Mouse (Mus musculus) embryonic facial prominence, embryonic 14.5 days (tissue): ENCODE results near the gene Shtn1. TPM values are rescaled to one million over a fixed set of nuclear protein-coding genes. Genes with fewer than 3 reads are reported as not detected.

Experiments
- ATAC-seq: fragments of 200-750 bp; cut with Nextera tagmentation; 2 replicates; pipeline ENCODE4 v1.8.0; 2017; ENCODE audit warnings: low read depth, moderate number of reproducible peaks, moderate TSS enrichment
- DNase-seq: peaks from one replicate; pipeline ENCODE4 v3.0.0-alpha.2; 2015; ENCODE audit warnings: low spot score
- H3K27ac ChIP-seq: fragments of 300-500 bp; sonication (generic); replicated peaks from 2 replicates; pipeline ENCODE4 v1.5.1; 2014; ENCODE audit warnings: low read depth, mild to moderate bottlenecking, low read length, moderate library complexity
- H3K27me3 ChIP-seq: fragments of 300-500 bp; sonication (generic); replicated peaks from 2 replicates; pipeline ENCODE4 v1.6.1; 2014; ENCODE audit warnings: low read length; ENCODE audit not compliant: control insufficient read depth, insufficient read depth
- H3K36me3 ChIP-seq: fragments of 300-500 bp; sonication (generic); 2 replicates; pipeline ENCODE4 v1.6.1; 2014; ENCODE audit warnings: low read length, mixed read lengths; ENCODE audit not compliant: control insufficient read depth, insufficient read depth
- H3K4me1 ChIP-seq: fragments of 300-500 bp; sonication (generic); 2 replicates; pipeline ENCODE4 v1.6.1; 2014; ENCODE audit warnings: antibody characterized with exemption, low read length; ENCODE audit not compliant: control insufficient read depth, insufficient read depth
- H3K4me2 ChIP-seq: fragments of 300-500 bp; sonication (generic); 2 replicates; pipeline ENCODE4 v1.6.1; 2014; ENCODE audit warnings: low read depth, mild to moderate bottlenecking, low read length, moderate library complexity, mixed read lengths
- H3K4me3 ChIP-seq: fragments of 300-500 bp; sonication (generic); 2 replicates; pipeline ENCODE4 v1.5.1; 2014; ENCODE audit warnings: low read depth, mild to moderate bottlenecking, low read length
- H3K9ac ChIP-seq: fragments of 300-500 bp; sonication (generic); 2 replicates; pipeline ENCODE4 v1.6.1; 2014; ENCODE audit warnings: low read depth, mild to moderate bottlenecking, low read length, moderate library complexity, mixed read lengths
- H3K9me3 ChIP-seq: fragments of 300-500 bp; sonication (generic); 2 replicates; pipeline ENCODE4 v1.6.1; 2016; ENCODE audit warnings: low read length; ENCODE audit not compliant: control insufficient read depth
- WGBS: fragments of 180-500 bp; shearing (Covaris S2); extraction: QIAGEN DNeasy Blood & Tissue Kit; methylation state at CpG from one replicate; pipeline ENCODE4 v1.1.7; 2014; 5-methylcytosine and 5-hydroxymethylcytosine counted together
- polyA plus RNA-seq: library from polyadenylated mRNA; unstranded; fragments of >200 nt; fragmentation: Nextera tagmentation; extraction: Ambion mirVana; gene quantifications from 2 replicates; pipeline ENCODE4 v1.2.1, GENCODE M21; 2014

The Shtn1 gene
- polyA plus RNA-seq, 1 experiment from 2014 or later: 7.0 TPM

DNA sequence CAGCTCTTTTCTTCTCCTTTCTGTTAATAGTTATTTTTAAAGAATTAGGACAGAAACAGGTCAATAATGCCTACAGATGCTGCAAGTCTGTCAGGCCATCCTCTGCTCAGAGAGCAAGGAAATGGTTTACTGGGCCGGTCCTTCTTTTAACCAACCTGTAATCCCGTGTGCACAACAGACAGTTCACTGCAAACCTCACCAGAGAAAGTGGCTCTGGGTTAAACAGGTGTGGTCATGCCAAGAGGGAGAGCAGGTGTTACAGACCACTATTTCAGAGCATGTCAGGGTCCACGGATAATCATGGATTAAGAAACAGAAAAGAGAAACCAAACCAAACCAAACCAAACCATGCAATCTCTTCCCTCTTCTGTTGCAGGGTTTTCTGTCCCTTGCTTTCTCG lies 17.8 kb downstream of the Shtn1 start:
- no peaks in the 10 kb centered on the region for H3K4me1 ChIP-seq
- no peak overlapping the region for H3K9ac ChIP-seq
- no peak for DNase-seq
- WGBS: 79% methylated on average over 4 of the region's 4 CpGs
- H3K4me2 ChIP-seq: no peak overlapping the region
- no peak overlapping the region for H3K27ac ChIP-seq
- no peak overlapping the region for H3K4me3 ChIP-seq
- H3K36me3 ChIP-seq: no peaks in the 10 kb centered on the region
- H3K9me3 ChIP-seq: no peaks in the 10 kb centered on the region
- ATAC-seq: no peak
- no peaks in the 10 kb centered on the region for H3K27me3 ChIP-seq

DNA sequence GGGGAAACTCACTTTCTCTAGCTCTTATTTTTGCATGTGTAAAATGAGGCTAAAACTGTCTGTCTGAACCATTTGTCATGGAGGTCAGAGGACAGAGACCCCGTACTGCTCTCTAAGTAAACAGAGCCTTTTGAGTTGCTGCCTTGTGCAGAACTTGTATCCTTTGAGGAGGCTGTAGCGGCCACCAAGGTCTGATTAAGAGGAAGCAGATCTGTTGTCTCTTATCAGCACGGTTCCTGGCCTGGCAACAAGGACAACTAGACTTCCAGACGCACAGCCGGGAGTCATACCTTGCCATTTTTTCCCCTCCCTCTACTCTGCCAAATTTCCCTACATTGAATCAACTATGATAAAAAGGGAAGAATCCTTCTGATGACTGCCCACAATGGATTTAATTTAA lies 18.5 kb downstream of the Shtn1 start:
- Histone ChIP-seq H3K9ac (no peak overlapping the region), H3K4me3 (no peak overlapping the region), H3K27me3 (no peaks in the 10 kb centered on the region), H3K4me1 (no peaks in the 10 kb centered on the region), H3K4me2 (no peak overlapping the region), H3K36me3 (no peaks in the 10 kb centered on the region), H3K9me3 (no peaks in the 10 kb centered on the region), H3K27ac (no peak overlapping the region)
- ATAC-seq: no peak
- 53% methylated on average over 5 of the region's 5 CpGs for WGBS
- DNase-seq: no peak

DNA sequence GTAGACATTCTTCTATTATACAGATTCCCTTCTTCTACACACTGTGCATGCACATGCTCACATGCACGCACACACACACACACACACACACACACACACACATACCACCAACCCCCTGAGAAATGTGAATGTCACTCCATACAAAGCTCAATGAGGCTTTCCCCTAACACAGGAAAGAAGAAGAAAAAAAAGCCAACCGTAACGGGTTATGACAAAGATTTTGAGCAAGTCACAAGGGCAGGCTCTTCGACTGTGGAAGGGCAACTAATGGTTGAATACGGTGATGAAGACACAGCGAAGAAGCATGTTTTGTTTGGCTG lies 21.3 kb downstream of the Shtn1 start:
- H3K27me3 ChIP-seq: no peaks in the 10 kb centered on the region
- no peak overlapping the region for H3K27ac ChIP-seq
- no peak overlapping the region for H3K4me2 ChIP-seq
- H3K9me3 ChIP-seq: no peaks in the 10 kb centered on the region
- ATAC-seq (no peak), DNase-seq (no peak)
- no peaks in the 10 kb centered on the region for H3K4me1 ChIP-seq
- WGBS: 83% methylated on average over 6 of the region's 6 CpGs
- no peak overlapping the region for H3K4me3 ChIP-seq
- H3K36me3 ChIP-seq: no peaks in the 10 kb centered on the region
- no peak overlapping the region for H3K9ac ChIP-seq

DNA sequence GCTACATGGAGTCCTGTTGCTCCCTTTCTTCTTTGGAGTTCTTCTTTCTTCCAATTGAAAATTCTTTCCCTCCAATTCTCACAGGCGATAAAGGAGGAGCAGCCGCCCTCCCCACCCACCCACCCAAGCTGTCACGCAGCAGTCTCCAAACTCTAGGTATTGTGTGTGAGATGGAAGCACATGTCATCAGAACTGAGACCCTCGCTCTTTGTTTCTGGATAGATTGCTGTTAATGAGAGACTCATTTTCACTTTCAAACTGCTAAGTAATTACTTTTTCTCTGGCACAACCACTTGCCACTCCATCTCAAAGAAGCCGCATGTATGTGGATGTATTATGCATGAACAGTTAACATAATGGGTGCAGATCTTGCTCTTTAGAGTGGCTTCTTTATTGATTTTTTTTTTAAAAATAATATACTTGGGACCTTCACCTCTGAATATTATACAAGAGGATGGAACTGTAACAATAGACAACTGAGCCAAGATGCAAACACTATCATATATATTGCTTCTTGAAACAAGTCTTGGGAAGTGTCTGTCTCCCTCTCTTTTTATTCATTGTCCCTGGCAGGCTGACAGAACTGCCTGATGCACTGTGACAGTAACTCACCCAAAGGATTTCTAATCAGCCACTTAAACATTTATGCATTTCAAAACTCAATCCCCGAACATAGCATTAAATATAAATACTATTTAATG lies 21.8 kb downstream of the Shtn1 start:
- H3K9ac ChIP-seq: no peak overlapping the region
- H3K27me3 ChIP-seq: no peaks in the 10 kb centered on the region
- H3K4me3 ChIP-seq: no peak overlapping the region
- WGBS: 91% methylated on average over 6 of the region's 6 CpGs
- H3K4me2 ChIP-seq: no peak overlapping the region
- H3K9me3 ChIP-seq: no peaks in the 10 kb centered on the region
- ATAC-seq (no peak), DNase-seq (no peak)
- no peaks in the 10 kb centered on the region for H3K36me3 ChIP-seq
- no peak overlapping the region for H3K27ac ChIP-seq
- H3K4me1 ChIP-seq: no peaks in the 10 kb centered on the region

DNA sequence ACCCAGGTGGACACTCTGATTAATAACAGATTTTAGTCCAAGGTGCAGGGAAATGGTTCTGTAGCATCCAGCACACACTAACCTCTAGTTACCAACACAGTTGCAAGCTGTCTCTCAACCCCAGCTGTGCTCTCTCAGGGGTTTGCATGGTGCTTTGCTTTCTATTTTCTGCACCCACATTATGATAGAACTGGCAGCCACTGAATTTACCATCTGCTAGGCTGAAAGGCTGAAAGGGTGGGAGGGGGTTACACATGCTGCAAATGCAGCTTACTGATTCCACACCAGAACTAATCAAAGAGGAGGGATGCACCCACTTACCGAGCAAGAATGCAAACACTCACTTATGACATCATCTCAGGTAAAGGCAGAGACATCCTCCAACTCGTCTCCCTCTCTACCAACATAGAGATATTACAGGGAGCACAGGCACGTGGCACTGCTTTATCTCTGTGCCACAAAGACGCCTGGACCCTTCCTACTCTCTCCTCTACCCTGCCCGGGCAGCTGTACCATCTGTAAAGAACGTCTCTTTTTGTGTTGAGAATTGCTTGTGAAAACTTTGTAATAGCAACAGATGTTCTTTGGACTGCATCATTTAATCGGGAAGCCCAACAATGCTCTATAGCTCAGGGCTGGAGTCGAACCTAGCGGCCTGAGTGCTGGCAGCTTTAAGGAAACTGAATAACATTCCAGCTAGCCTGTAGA lies 23.0 kb downstream of the Shtn1 start:
- Histone ChIP-seq H3K27ac (no peak overlapping the region), H3K4me3 (no peak overlapping the region), H3K9ac (no peak overlapping the region), H3K4me2 (no peak overlapping the region), H3K27me3 (no peaks in the 10 kb centered on the region), H3K36me3 (no peaks in the 10 kb centered on the region), H3K4me1 (no peaks in the 10 kb centered on the region), H3K9me3 (no peaks in the 10 kb centered on the region)
- ATAC-seq: no peak
- WGBS: 68% methylated on average over 9 of the region's 9 CpGs
- no peak for DNase-seq

DNA sequence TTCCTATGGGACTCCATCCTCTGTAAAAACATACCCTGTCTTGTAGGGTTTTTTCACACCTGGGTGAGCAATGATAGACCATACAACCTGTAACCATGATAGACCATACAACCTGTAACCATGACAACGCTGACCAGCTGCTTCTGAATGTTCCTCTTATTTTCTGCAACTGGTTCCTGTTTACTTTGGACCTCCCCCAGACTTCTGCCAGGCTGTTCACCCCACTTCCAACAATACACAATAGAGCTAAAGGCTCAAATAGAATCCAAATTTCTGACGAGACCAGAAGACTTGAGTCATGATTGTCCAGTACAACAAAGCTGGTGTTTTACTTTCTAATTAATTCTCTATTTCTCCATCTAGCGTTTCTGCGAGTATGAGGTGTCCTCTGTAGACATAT lies 23.8 kb downstream of the Shtn1 start:
- no peak overlapping the region for H3K4me3 ChIP-seq
- DNase-seq: no peak
- no peaks in the 10 kb centered on the region for H3K9me3 ChIP-seq
- no peaks in the 10 kb centered on the region for H3K27me3 ChIP-seq
- no peak for ATAC-seq
- H3K4me1 ChIP-seq: no peaks in the 10 kb centered on the region
- WGBS: 63% methylated on average over 4 of the region's 4 CpGs
- no peak overlapping the region for H3K9ac ChIP-seq
- H3K36me3 ChIP-seq: no peaks in the 10 kb centered on the region
- H3K4me2 ChIP-seq: no peak overlapping the region
- no peak overlapping the region for H3K27ac ChIP-seq

DNA sequence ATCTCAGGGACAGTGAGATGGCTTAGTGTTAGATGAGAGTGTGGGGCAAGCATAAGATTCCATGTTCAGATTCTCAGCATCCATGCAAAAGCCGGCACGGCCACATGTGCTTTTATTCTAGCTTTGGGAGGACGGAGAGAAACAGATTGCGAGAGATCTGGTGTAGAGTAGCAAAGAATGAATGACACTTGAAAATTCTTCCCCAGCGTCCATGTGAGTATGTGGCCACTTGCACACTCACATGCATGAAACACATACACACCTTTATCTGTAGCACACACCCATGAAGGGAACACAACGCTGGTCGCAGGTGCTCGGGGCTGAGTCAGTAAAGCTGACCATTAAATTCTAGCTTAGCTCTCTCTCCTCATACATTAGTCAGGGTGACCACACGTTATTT lies 24.3 kb downstream of the Shtn1 start:
- Histone ChIP-seq H3K36me3 (no peaks in the 10 kb centered on the region), H3K27me3 (no peaks in the 10 kb centered on the region), H3K4me1 (no peaks in the 10 kb centered on the region), H3K9ac (no peak overlapping the region), H3K4me3 (no peak overlapping the region), H3K27ac (no peak overlapping the region), H3K4me2 (no peak overlapping the region), H3K9me3 (no peaks in the 10 kb centered on the region)
- 82% methylated on average over 9 of the region's 9 CpGs for WGBS
- DNase-seq (no peak), ATAC-seq (no peak)

DNA sequence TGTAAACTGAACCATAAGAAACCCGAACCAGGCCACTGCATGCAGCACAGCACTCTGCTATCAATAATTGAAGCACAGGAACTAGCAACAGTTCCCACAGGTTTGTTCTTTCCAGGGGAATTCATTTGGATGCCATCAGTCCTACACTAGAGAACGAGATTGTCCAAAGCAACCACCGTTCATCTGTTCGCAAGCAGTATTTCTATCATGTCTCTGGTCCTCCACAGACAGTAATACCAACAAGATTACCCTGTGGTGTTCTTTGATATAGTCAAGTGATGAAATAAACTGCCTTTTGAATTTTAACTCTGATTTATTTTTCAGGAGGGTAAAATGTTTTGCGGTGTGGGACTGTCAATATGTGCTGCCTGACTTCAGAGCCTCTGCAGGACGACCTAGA lies 27.0 kb downstream of the Shtn1 start:
- Histone ChIP-seq H3K9ac (no peak overlapping the region), H3K36me3 (no peaks in the 10 kb centered on the region), H3K27me3 (no peaks in the 10 kb centered on the region), H3K4me2 (no peak overlapping the region), H3K9me3 (no peaks in the 10 kb centered on the region), H3K27ac (no peak overlapping the region), H3K4me1 (no peaks in the 10 kb centered on the region), H3K4me3 (no peak overlapping the region)
- no peak for DNase-seq
- ATAC-seq: no peak
- 76% methylated on average over 6 of the region's 6 CpGs for WGBS

DNA sequence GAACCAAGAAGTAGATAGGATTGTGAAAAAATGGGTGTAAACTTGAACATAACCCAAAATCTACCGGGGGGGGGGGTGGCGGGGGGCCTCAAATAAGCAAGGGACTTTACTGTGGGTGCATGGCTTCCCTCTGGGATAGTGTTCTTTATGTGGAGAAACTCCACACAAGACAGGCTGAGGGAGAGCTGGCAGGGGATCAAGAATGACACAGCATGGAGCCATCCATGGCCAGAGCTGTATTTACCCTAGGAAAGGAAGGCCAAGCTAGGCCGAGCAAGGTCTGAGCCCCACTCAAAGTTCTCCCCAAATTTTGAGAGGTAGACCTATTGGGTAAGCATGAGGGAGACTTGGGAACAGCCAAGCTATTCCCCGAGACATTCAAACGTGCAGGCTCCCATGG lies 28.4 kb downstream of the Shtn1 start:
- Histone ChIP-seq H3K4me3 (no peak overlapping the region), H3K4me1 (no peaks in the 10 kb centered on the region), H3K9ac (no peak overlapping the region), H3K36me3 (no peaks in the 10 kb centered on the region), H3K27ac (no peak overlapping the region), H3K4me2 (no peak overlapping the region), H3K9me3 (no peaks in the 10 kb centered on the region), H3K27me3 (no peaks in the 10 kb centered on the region)
- WGBS: 78% methylated on average over 5 of the region's 5 CpGs
- no peak for ATAC-seq
- no peak for DNase-seq
